Mouse (Mus musculus) kidney, embryonic 16.5 days (tissue): ENCODE data around the gene Rep15. TPM values are rescaled to one million over a fixed set of nuclear protein-coding genes. Genes with fewer than 3 reads are reported as not detected.

ENCODE experiments used
- ATAC-seq: fragments of 200-750 bp; cut with Nextera tagmentation; 2 replicates; pipeline ENCODE4 v1.8.0; 2017; ENCODE audit warnings: moderate TSS enrichment; ENCODE audit not compliant: low FRiP score, low TSS enrichment
- H3K27ac ChIP-seq: fragments of 300-500 bp; sonication (generic); 2 replicates; pipeline ENCODE4 v1.5.1; 2014; ENCODE audit warnings: low read length
- H3K27me3 ChIP-seq: fragments of 300-500 bp; sonication (generic); 2 replicates; pipeline ENCODE4 v1.6.1; 2014; ENCODE audit warnings: low read length, control low read depth, mixed read lengths; ENCODE audit not compliant: insufficient read depth
- H3K36me3 ChIP-seq: fragments of 300-500 bp; sonication (generic); 2 replicates; pipeline ENCODE4 v1.6.1; 2014; ENCODE audit warnings: low read length, control low read depth, mixed read lengths; ENCODE audit not compliant: insufficient read depth
- H3K4me1 ChIP-seq: fragments of 300-500 bp; sonication (generic); 2 replicates; pipeline ENCODE4 v1.6.1; 2014; ENCODE audit warnings: low read length, control low read depth, mixed read lengths; ENCODE audit not compliant: insufficient read depth
- H3K4me2 ChIP-seq: fragments of 300-500 bp; sonication (generic); replicated peaks from 2 replicates; pipeline ENCODE4 v1.6.1; 2014; ENCODE audit warnings: low read depth, low read length
- H3K4me3 ChIP-seq: fragments of 300-500 bp; sonication (generic); 2 replicates; pipeline ENCODE4 v1.5.1; 2014; ENCODE audit warnings: mild to moderate bottlenecking, low read length
- H3K9ac ChIP-seq: fragments of 300-500 bp; sonication (generic); replicated peaks from 2 replicates; pipeline ENCODE4 v1.6.1; 2014; ENCODE audit warnings: low read length
- H3K9me3 ChIP-seq: fragments of 300-500 bp; sonication (generic); 2 replicates; pipeline ENCODE4 v1.6.1; 2016; ENCODE audit warnings: low read length, control low read depth
- WGBS: fragments of 180-500 bp; shearing (Covaris S2); extraction: QIAGEN DNeasy Blood & Tissue Kit; methylation state at CpG from one replicate; pipeline ENCODE4 v1.1.7; 2014; 5-methylcytosine and 5-hydroxymethylcytosine counted together
- polyA plus RNA-seq: library from polyadenylated mRNA; unstranded; fragments of >200 nt; fragmentation: Nextera tagmentation; extraction: Ambion mirVana; gene quantifications from 2 replicates; pipeline ENCODE4 v1.2.1, GENCODE M21; 2015

Rep15 gene
- polyA plus RNA-seq, 1 experiment from 2014 or later, result 1.1 TPM

GRCm38 (mm10) chr6:147052440-147052839 lies 20.1 kb downstream of the Rep15 start:
- Histone ChIP-seq H3K4me3 (no peak overlapping the region), H3K4me1 (no peaks in the 10 kb centered on the region), H3K27me3 (no peaks in the 10 kb centered on the region), H3K9me3 (no peaks in the 10 kb centered on the region), H3K36me3 (peaks cover 49% of the 10 kb centered on the region), H3K27ac (no peak overlapping the region), H3K9ac (no peak overlapping the region), H3K4me2 (no peak overlapping the region)
- 95% methylated on average over 9 of the region's 9 CpGs for WGBS
- ATAC-seq, result no peak

DNA sequence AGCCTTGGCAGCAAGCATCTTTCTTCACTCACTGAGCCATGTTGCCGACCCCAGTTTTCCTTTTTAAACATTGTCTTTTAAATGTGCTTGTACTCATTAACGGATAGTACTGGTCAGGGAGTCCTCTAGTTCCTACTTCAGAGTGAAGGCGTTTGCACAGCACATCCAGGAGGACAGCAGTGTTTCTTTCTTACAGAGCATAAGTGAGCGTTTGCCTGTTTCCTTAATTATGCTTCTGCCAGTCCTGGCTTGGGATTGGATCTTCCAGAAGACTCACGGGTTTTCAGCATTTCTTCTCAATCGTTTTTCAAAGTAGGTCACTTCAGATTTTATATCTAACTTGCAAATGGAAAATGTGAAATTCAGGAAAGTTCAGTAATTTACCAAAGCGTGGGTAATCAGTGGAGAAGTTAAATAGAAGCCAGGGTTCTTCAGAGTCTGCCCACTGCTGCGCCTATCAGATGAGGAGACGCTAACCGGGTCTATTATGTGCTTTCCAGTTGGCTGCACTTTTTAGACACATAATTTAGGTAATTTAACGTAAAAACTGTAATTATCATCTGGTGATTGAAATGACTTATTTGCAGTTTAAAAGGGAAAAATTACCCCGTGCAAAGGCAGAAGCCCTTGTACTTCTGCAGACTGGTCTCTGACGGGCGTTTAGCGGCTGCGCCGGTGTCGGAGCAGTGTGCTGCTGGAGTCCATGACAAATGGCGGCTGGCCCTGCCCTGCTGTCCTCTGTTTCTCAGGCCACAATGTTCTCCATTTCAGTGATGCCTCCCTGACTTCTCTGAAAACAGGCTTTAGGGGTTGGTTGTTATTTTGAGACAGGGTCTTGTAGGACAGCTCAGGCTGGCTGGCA lies 21.6 kb downstream of the Rep15 start:
- no peaks in the 10 kb centered on the region for H3K4me1 ChIP-seq
- no peaks in the 10 kb centered on the region for H3K27me3 ChIP-seq
- WGBS, result 69% methylated on average over 19 of the region's 19 CpGs
- ATAC-seq, result peak; percentile 19; the same call in 1 of the 2 replicates
- H3K4me3 ChIP-seq, result no peak overlapping the region
- H3K9me3 ChIP-seq, result no peaks in the 10 kb centered on the region
- H3K27ac ChIP-seq, result no peak overlapping the region
- no peak overlapping the region for H3K4me2 ChIP-seq
- peaks cover 41% of the 10 kb centered on the region for H3K36me3 ChIP-seq
- H3K9ac ChIP-seq, result no peak overlapping the region

DNA sequence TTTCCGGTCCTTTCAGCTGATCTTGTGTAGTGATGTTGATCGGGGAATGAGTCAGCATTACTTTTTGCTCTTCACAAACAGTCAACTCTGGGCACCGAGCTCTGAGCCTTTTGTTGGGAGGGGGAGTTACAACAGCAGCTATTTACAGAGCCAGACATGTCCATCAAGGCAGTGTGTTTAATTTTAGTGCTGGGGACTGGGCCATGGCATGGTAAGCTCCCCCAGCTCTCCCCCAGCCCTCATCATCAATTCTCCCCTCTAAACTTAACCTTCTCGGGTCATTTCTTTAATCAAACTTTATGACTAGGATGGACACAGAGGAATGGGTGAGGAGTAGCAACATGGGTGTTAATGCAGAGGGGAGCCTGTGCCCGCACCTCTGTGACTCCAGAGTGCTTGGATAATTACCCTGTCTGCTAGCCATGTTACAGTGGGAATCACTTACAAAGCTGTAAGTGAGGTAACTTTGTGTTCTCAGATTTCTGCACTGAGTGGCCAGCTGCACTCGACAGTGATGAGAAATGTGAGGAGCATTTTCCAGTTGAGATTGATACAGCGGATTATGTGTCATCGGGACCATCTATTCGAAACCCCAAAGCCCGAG lies 23.1 kb downstream of the Rep15 start:
- Histone ChIP-seq H3K4me1 (no peaks in the 10 kb centered on the region), H3K27ac (no peak overlapping the region), H3K36me3 (peaks cover 32% of the 10 kb centered on the region), H3K9me3 (no peaks in the 10 kb centered on the region), H3K4me2 (no peak overlapping the region), H3K4me3 (no peak overlapping the region), H3K27me3 (no peaks in the 10 kb centered on the region), H3K9ac (no peak overlapping the region)
- peak; percentile 63; the same call in 1 of the 2 replicates for ATAC-seq
- WGBS, result 48% methylated on average over 10 of the region's 10 CpGs

DNA sequence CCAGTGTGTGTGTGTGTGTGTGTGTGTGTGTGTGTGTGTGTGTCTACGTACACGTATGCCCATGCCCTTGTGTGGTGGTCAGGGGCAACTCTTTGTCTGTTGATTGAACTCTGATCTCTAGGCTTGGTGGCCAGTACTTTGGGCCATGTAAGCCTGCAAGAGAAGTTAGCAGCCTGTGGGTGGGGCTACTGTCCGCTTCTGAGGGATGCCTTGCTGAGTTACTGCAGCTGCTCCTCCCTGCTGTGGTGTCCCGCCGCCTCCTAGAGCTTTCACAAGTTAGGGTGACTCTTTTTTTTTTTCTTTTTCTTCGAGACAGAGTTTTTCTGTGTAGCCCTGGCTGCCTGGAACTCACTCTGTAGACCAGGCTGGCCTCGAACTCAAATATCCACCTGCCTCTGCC lies 26.9 kb downstream of the Rep15 start:
- ATAC-seq, result no peak
- Histone ChIP-seq H3K9me3 (no peaks in the 10 kb centered on the region), H3K4me1 (no peaks in the 10 kb centered on the region), H3K4me2 (no peak overlapping the region), H3K27ac (no peak overlapping the region), H3K27me3 (no peaks in the 10 kb centered on the region), H3K36me3 (peaks cover 27% of the 10 kb centered on the region), H3K4me3 (no peak overlapping the region), H3K9ac (no peak overlapping the region)
- 49% methylated on average over 7 of the region's 7 CpGs for WGBS

- H3K9me3 ChIP-seq, result no peaks in the 10 kb centered on the region
- H3K4me1 ChIP-seq, result no peaks in the 10 kb centered on the region
- H3K27ac ChIP-seq, result no peak overlapping the region
- peaks cover 30% of the 10 kb centered on the region for H3K36me3 ChIP-seq
- 88% methylated on average over 9 of the region's 9 CpGs for WGBS
- no peak for ATAC-seq
- H3K4me2 ChIP-seq, result no peak overlapping the region
- no peak overlapping the region for H3K9ac ChIP-seq
- H3K27me3 ChIP-seq, result no peaks in the 10 kb centered on the region
- no peak overlapping the region for H3K4me3 ChIP-seq
These were observed 29.2 kb downstream of the Rep15 start for GRCm38 (mm10) chr6:147061630-147062029.

DNA sequence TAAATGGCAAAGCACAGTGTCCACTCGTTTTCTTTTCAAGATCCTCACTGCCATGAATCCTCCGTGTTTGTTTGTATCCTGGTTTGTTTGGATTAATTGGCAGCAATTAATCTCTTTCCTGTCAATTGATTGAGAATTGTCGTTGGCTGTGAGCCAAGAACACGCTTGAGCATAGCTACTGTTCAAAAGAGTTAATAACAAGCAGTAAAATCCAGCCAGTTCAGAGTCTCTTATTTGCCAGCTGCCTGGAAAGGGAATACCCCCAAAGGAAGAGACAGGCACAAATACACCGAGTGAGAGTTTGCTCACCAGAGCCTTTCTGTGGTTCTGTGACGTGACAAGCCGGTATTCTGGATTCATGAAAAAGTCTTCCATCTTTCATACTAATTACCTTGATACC lies 29.6 kb downstream of the Rep15 start:
- Histone ChIP-seq H3K4me2 (no peak overlapping the region), H3K36me3 (peaks cover 34% of the 10 kb centered on the region), H3K27ac (no peak overlapping the region), H3K9ac (no peak overlapping the region), H3K27me3 (no peaks in the 10 kb centered on the region), H3K9me3 (no peaks in the 10 kb centered on the region), H3K4me1 (no peaks in the 10 kb centered on the region), H3K4me3 (no peak overlapping the region)
- 67% methylated on average over 7 of the region's 7 CpGs for WGBS
- ATAC-seq, result no peak

GRCm38 (mm10) chr6:147062694-147063093 lies 30.3 kb downstream of the Rep15 start:
- no peak overlapping the region for H3K27ac ChIP-seq
- H3K9me3 ChIP-seq, result no peaks in the 10 kb centered on the region
- WGBS, result 81% methylated on average over 7 of the region's 7 CpGs
- H3K4me1 ChIP-seq, result no peaks in the 10 kb centered on the region
- H3K4me2 ChIP-seq, result no peak overlapping the region
- no peak for ATAC-seq
- H3K9ac ChIP-seq, result no peak overlapping the region
- H3K27me3 ChIP-seq, result no peaks in the 10 kb centered on the region
- no peak overlapping the region for H3K4me3 ChIP-seq
- peaks cover 39% of the 10 kb centered on the region for H3K36me3 ChIP-seq

GRCm38 (mm10) chr6:147064226-147064943 lies 32.0 kb downstream of the Rep15 start:
- Histone ChIP-seq H3K27me3 (no peaks in the 10 kb centered on the region), H3K9me3 (no peaks in the 10 kb centered on the region), H3K4me1 (no peaks in the 10 kb centered on the region), H3K9ac (no peak overlapping the region), H3K4me2 (no peak overlapping the region), H3K36me3 (peaks cover 39% of the 10 kb centered on the region), H3K27ac (no peak overlapping the region), H3K4me3 (no peak overlapping the region)
- WGBS, result 58% methylated on average over 10 of the region's 10 CpGs
- no peak for ATAC-seq

DNA sequence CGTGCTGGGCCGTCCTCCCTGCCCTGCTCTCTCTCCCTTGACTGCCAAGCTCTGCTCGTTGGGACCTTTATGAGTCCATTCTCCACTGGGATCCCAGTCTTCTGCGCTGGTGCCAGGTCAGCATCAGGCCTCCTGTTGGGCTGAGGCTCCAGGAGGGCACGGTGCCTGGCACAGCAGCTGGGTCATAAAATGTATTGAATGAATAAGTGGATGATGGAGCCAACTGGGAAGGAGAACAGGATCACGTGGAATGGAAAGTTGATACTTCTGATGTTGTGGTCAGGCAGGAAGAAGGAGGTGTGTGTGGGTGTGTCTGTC lies 32.5 kb downstream of the Rep15 start:
- H3K27ac ChIP-seq, result no peak overlapping the region
- 46% methylated on average over 6 of the region's 6 CpGs for WGBS
- H3K36me3 ChIP-seq, result peaks cover 41% of the 10 kb centered on the region
- H3K27me3 ChIP-seq, result no peaks in the 10 kb centered on the region
- no peak overlapping the region for H3K4me2 ChIP-seq
- H3K9ac ChIP-seq, result no peak overlapping the region
- no peaks in the 10 kb centered on the region for H3K4me1 ChIP-seq
- ATAC-seq, result no peak
- H3K9me3 ChIP-seq, result no peaks in the 10 kb centered on the region
- H3K4me3 ChIP-seq, result no peak overlapping the region
